Mouse (Mus musculus) ES-Bruce4 (cell line): ENCODE results near the gene C1galt1c1. TPM values are rescaled to one million over a fixed set of nuclear protein-coding genes. Genes with fewer than 3 reads are reported as not detected.

Source experiments
- H3K27ac ChIP-seq: 2 replicates; pipeline ENCODE4 v1.5.1; 2012; ENCODE audit warnings: low read length, inconsistent platforms; ENCODE audit not compliant: insufficient read depth
- H3K27me3 ChIP-seq: 2 replicates; pipeline ENCODE4 v1.6.1; 2012; ENCODE audit warnings: mild to moderate bottlenecking, low read length, inconsistent platforms; ENCODE audit not compliant: control insufficient read depth, poor library complexity, insufficient read depth, severe bottlenecking
- H3K36me3 ChIP-seq: 2 replicates; pipeline ENCODE4 v1.6.1; 2012; ENCODE audit warnings: inconsistent platforms, mild to moderate bottlenecking, low read length, moderate library complexity; ENCODE audit not compliant: control insufficient read depth, poor library complexity, insufficient read depth, severe bottlenecking
- H3K4me1 ChIP-seq: one replicate; pipeline ENCODE4 v1.8.1; 2011; ENCODE audit warnings: low read length; ENCODE audit not compliant: control insufficient read depth, insufficient read depth
- H3K4me3 ChIP-seq: 2 replicates; pipeline ENCODE4 v1.5.1; 2011; ENCODE audit warnings: low read depth, mild to moderate bottlenecking, low read length
- H3K9ac ChIP-seq: 2 replicates; pipeline ENCODE4 v1.6.1; 2012; ENCODE audit warnings: low read depth, mild to moderate bottlenecking, inconsistent platforms; ENCODE audit not compliant: poor library complexity, severe bottlenecking
- H3K9me3 ChIP-seq: replicated peaks from 2 replicates; pipeline ENCODE4 v1.6.1; 2012; ENCODE audit warnings: mild to moderate bottlenecking, low read length, inconsistent platforms; ENCODE audit not compliant: control insufficient read depth, poor library complexity, insufficient read depth, severe bottlenecking
- CTCF ChIP-seq: IDR thresholded peaks from one replicate; pipeline ENCODE4 v1.8.1; 2011; ENCODE audit warnings: low read depth, low read length
- EP300 ChIP-seq: IDR thresholded peaks from 2 replicates; pipeline ENCODE4 v1.6.1; 2011; ENCODE audit warnings: low read depth, low read length; ENCODE audit not compliant: insufficient read depth
- POLR2A ChIP-seq: IDR thresholded peaks from one replicate; pipeline ENCODE4 v1.8.1; 2011; ENCODE audit warnings: low read length; ENCODE audit not compliant: insufficient read depth
- polyA plus RNA-seq: library from polyadenylated mRNA; stranded (reverse); fragments of >200 nt; gene quantifications from 2 replicates; pipeline ENCODE4 v1.2.4, GENCODE M21; 2011; ENCODE audit warnings: low read depth; ENCODE audit not compliant: missing spikeins, insufficient read depth, insufficient read length

Gene C1galt1c1
- polyA plus RNA-seq, 1 experiment: 20.0 TPM

DNA sequence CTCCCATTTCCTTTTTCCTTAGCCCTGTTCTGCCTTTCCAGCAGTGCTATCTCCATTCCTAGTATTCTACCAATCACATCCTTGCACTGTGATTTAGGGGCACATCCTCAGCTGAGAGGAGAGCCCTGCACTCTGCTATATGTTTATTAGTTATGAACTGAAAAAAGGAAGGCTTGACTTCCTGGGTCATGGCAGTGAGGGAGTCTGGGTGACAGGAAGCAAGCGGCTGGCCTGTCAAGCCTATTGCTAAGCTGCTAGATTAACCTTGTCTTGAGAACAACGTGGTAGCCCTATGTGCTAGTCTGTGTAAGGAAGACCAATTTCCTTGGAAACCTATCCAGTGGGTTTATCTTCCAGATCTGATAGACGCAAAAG lies 33.9 kb downstream of the C1galt1c1 start:
- TF ChIP-seq POLR2A (no peak), EP300 (no peak), CTCF (no peak)
- Histone ChIP-seq H3K4me3 (peak overlapping the region; percentile 90), H3K36me3 (no peaks in the 10 kb centered on the region), H3K27me3 (no peaks in the 10 kb centered on the region), H3K9me3 (no peaks in the 10 kb centered on the region), H3K4me1 (no peaks in the 10 kb centered on the region), H3K9ac (peak overlapping the region; percentile 84), H3K27ac (peak overlapping the region; percentile 30)

DNA sequence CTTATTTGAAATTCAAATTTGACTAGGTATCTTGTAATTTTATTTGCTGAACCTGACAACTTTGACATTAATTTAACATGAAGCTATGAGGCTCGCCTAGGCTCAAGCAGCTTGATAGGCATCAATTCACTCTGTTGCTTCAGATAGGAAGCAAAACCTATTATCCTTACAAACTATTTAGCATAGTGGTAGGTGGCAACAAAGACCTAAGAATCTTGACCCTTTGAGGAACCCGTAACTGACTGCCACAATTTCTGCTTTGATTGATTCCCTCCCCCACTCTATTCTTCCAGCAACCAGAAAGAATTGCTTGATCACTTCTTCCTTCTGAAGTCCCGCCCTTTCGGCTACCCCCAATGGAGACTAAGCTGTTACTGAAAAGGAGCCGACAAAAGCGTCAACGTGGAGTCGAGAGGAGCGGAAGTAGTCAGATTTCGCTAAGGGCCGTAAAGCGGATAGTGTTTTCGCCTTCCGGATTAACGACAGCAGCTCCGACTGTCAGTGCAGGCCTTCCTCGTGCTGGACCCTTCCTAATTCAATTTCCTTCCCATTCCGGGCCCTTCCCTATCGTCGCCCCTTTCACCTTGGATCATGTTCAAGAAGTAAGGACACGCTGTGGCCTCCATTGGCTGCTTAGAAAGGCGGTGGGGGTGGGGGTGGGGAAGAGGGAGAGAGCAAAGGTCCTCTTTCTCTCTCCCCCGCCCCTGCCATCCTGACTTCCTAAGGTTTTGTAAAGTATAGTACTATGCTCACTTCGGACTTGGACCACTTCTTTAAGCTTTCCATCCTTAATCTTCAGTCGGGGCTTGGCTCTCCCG lies 34.5 kb downstream of the C1galt1c1 start, which contains the start of gene Mcts1:
TSS of gene Mcts1 (plus strand) at position 402 of the 818 bp plus-strand sequence.
- Histone ChIP-seq H3K9me3 (no peaks in the 10 kb centered on the region), H3K4me1 (no peaks in the 10 kb centered on the region), H3K4me3 (peak within 1 kb of the TSS; percentile 90), H3K27me3 (no peaks in the 10 kb centered on the region), H3K36me3 (no peaks in the 10 kb centered on the region), H3K27ac (peak within 1 kb of the TSS; percentile 30), H3K9ac (peak within 1 kb of the TSS; percentile 84)
- TF ChIP-seq POLR2A: peak; percentile 22
- TF ChIP-seq CTCF: no peak
- TF ChIP-seq EP300: no peak

DNA sequence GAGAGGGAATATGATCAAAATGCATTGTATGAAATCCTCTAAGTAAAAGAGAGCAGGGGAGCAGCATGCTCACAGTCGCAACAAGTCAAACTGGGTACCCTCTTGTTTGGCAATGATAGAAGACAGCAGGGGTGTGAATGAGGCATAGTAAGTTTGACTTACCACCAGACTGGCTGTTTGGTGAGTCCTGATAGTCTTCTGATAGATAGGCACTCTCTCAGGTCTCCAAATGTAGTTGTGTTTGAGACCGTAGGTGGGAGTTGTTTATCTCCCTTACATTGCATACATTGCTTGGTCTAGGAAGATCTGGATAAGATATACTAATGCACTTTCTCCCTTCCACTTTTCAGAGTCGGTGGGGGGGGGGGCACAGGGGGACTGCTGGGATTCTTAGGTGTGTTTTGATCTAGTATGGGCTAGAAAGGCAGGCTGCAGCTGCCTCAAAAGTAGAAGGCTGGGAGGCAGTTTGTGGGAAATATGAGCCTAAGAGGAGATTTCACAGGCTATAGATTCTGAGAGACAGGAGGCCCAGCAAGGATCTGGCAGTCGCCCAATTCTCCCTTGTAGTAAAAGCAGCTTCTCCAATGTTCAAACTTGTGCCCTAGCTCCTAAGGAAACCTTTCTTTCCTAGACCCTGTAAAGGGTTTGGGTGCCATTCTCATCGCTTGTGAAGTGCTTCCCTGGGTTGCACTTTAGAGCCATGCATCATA lies 41.6 kb downstream of the C1galt1c1 start:
- no peaks in the 10 kb centered on the region for H3K9me3 ChIP-seq
- no peaks in the 10 kb centered on the region for H3K4me1 ChIP-seq
- H3K4me3 ChIP-seq: no peak overlapping the region
- TF ChIP-seq EP300: no peak
- no peak for TF ChIP-seq POLR2A
- no peak for TF ChIP-seq CTCF
- H3K9ac ChIP-seq: no peak overlapping the region
- no peaks in the 10 kb centered on the region for H3K27me3 ChIP-seq
- H3K36me3 ChIP-seq: no peaks in the 10 kb centered on the region
- no peak overlapping the region for H3K27ac ChIP-seq

DNA sequence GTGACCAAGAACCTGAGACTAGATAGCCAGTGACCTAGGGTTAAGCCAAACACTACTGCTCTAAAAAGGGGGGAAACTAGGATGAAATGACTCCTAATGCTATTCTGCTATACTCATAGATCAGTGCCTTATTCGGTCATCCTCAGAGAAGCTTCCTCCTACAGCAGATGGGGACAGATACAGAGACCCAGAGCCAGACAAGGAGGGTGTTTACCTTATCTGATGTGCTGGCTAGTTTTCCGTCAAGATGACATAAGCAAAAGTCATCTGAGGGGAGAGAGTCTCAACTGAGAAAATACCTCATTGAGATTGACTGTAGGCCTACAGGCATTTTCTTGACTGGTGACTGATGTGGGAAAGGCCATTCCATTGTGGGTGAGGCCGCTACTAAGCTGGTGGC lies 43.1 kb downstream of the C1galt1c1 start:
- Histone ChIP-seq H3K4me1 (no peaks in the 10 kb centered on the region), H3K27ac (no peak overlapping the region), H3K9ac (no peak overlapping the region), H3K4me3 (no peak overlapping the region), H3K27me3 (no peaks in the 10 kb centered on the region), H3K36me3 (no peaks in the 10 kb centered on the region), H3K9me3 (no peaks in the 10 kb centered on the region)
- no peak for TF ChIP-seq POLR2A
- no peak for TF ChIP-seq EP300
- TF ChIP-seq CTCF: no peak

DNA sequence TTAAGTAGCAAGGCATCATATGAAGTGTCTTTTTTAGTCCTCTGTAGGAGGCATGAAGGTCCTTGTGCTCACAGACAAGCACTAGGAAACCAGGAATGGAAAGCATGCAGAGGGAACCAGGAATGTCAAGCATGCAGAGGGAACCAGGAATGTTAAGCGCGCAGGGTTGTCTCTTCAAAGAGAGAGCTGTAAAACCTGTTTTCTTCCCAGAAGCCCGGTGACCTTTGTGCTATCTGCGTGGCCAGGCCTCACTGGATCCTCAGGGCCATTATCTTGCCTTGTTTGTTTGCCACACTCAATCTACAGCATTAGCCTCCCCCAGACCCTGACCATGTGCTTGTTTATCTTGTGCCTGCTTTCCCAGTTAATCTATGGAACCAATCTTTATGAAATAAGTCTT lies 45.1 kb downstream of the C1galt1c1 start:
- no peak overlapping the region for H3K4me3 ChIP-seq
- H3K9me3 ChIP-seq: no peaks in the 10 kb centered on the region
- H3K4me1 ChIP-seq: no peaks in the 10 kb centered on the region
- H3K9ac ChIP-seq: no peak overlapping the region
- no peaks in the 10 kb centered on the region for H3K27me3 ChIP-seq
- H3K36me3 ChIP-seq: no peaks in the 10 kb centered on the region
- no peak for TF ChIP-seq POLR2A
- TF ChIP-seq EP300: peak; percentile 91
- TF ChIP-seq CTCF: no peak
- peak overlapping the region; percentile 81; the same call in 1 of the 2 replicates for H3K27ac ChIP-seq

DNA sequence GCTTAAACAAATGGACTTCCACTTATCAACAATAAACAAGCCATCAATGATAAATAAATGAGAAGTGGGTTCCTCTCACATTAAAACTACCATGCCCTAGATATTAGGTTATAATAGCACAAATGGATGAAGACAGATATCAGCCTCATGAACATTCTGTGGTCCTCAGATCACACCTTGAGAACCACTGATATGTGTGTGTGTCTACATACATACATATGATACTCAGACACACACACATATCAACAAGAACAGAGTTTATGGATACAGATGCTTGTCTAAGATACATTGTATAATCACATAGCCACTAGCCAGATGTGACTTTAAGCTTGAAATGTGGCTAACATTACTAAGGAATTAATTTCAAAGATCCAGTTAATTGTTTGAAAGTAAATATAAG lies 51.6 kb downstream of the C1galt1c1 start:
- no peak overlapping the region for H3K27ac ChIP-seq
- no peak overlapping the region for H3K4me3 ChIP-seq
- no peak overlapping the region for H3K9ac ChIP-seq
- no peaks in the 10 kb centered on the region for H3K36me3 ChIP-seq
- no peaks in the 10 kb centered on the region for H3K4me1 ChIP-seq
- TF ChIP-seq CTCF: no peak
- TF ChIP-seq EP300: no peak
- TF ChIP-seq POLR2A: no peak
- H3K27me3 ChIP-seq: no peaks in the 10 kb centered on the region
- H3K9me3 ChIP-seq: no peaks in the 10 kb centered on the region
